Mouse (Mus musculus) lung, embryonic 16.5 days (tissue): ENCODE data around the gene Fmo6. TPM values are rescaled to one million over a fixed set of nuclear protein-coding genes. Genes with fewer than 3 reads are reported as not detected.

Source experiments
- ATAC-seq: fragments of 200-750 bp; cut with Nextera tagmentation; 2 replicates; pipeline ENCODE4 v1.8.0; 2017; ENCODE audit warnings: low read depth, mild to moderate bottlenecking, moderate library complexity
- H3K27ac ChIP-seq: fragments of 300-500 bp; sonication (generic); 2 replicates; pipeline ENCODE4 v1.5.1; 2014; ENCODE audit warnings: mild to moderate bottlenecking, control low read depth, low read length
- H3K27me3 ChIP-seq: fragments of 300-500 bp; sonication (generic); 2 replicates; pipeline ENCODE4 v1.6.1; 2014; ENCODE audit warnings: low read depth, low read length, mixed read lengths; ENCODE audit not compliant: control insufficient read depth, insufficient read depth
- H3K36me3 ChIP-seq: fragments of 300-500 bp; sonication (generic); 2 replicates; pipeline ENCODE4 v1.6.1; 2014; ENCODE audit warnings: low read length; ENCODE audit not compliant: control insufficient read depth, insufficient read depth
- H3K4me1 ChIP-seq: fragments of 300-500 bp; sonication (generic); replicated peaks from 2 replicates; pipeline ENCODE4 v1.6.1; 2014; ENCODE audit warnings: low read length, mixed read lengths; ENCODE audit not compliant: control insufficient read depth, insufficient read depth
- H3K4me2 ChIP-seq: fragments of 300-500 bp; sonication (generic); 2 replicates; pipeline ENCODE4 v1.6.1; 2014; ENCODE audit warnings: low read depth, low read length, control low read depth
- H3K4me3 ChIP-seq: fragments of 300-500 bp; sonication (generic); 2 replicates; pipeline ENCODE4 v1.5.1; 2014; ENCODE audit warnings: mild to moderate bottlenecking, low read length, control low read depth
- H3K9ac ChIP-seq: fragments of 300-500 bp; sonication (generic); 2 replicates; pipeline ENCODE4 v1.6.1; 2014; ENCODE audit warnings: low read length, control low read depth
- H3K9me3 ChIP-seq: fragments of 300-500 bp; sonication (generic); 2 replicates; pipeline ENCODE4 v1.6.1; 2016; ENCODE audit warnings: low read length; ENCODE audit not compliant: control insufficient read depth
- WGBS: fragments of 180-500 bp; shearing (Covaris S2); extraction: QIAGEN DNeasy Blood & Tissue Kit; methylation state at CpG from one replicate; pipeline ENCODE4 v1.1.7; 2014; 5-methylcytosine and 5-hydroxymethylcytosine counted together
- polyA plus RNA-seq: library from polyadenylated mRNA; unstranded; fragments of >200 nt; fragmentation: Nextera tagmentation; extraction: Ambion mirVana; gene quantifications from 2 replicates; pipeline ENCODE4 v1.2.1, GENCODE M21; 2015

Gene Fmo6
- polyA plus RNA-seq, 1 experiment from 2014 or later, result not detected

DNA sequence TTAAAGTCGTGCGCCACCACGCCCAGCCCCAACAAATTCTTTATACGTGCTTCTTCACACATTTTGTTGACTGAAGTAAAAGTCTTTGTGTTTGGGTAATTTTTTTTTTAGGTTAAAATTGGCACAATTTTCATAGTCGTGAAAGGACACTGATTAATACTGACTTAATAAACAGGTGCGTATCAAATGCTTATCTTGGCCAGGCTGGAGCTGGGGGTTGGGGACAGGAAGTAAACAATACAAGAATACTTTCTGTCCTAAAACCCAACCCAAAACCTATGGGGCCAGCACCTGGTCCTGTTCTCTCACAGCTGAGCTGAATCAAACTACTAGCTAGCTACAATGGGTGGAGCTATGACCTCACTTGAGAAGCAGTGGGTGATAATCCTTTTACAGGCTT lies 44.3 kb downstream of the Fmo6 start:
- peak overlapping the region; percentile 81 for H3K27ac ChIP-seq
- ATAC-seq, result no peak
- 81% methylated on average over 6 of the region's 6 CpGs for WGBS

GRCm38 (mm10) chr1:162891980-162892451 lies 45.3 kb downstream of the Fmo6 start:
- Histone ChIP-seq H3K4me3 (no peak overlapping the region), H3K27me3 (no peaks in the 10 kb centered on the region), H3K27ac (peak overlapping the region; percentile 81), H3K36me3 (no peaks in the 10 kb centered on the region; the same call in 1 of the 2 replicates), H3K9me3 (no peaks in the 10 kb centered on the region), H3K4me1 (0 out of 2 replicates have a peak, but pooled peaks cover 2% of the 10 kb centered on the region), H3K9ac (no peak overlapping the region), H3K4me2 (no peak overlapping the region)
- peak; percentile 90 for ATAC-seq
- WGBS, result 11% methylated on average over 6 of the region's 6 CpGs

More for the DNA sequence above, 44.3 kb downstream of the Fmo6 start:
- Histone ChIP-seq H3K4me1 (0 out of 2 replicates have a peak, but pooled peaks cover 2% of the 10 kb centered on the region), H3K4me3 (no peak overlapping the region), H3K4me2 (no peak overlapping the region), H3K9me3 (no peaks in the 10 kb centered on the region), H3K27me3 (no peaks in the 10 kb centered on the region), H3K36me3 (no peaks in the 10 kb centered on the region), H3K9ac (no peak overlapping the region)

GRCm38 (mm10) chr1:162888646-162889045 lies 48.7 kb downstream of the Fmo6 start:
- H3K4me2 ChIP-seq, result no peak overlapping the region
- no peaks in the 10 kb centered on the region; the same call in 1 of the 2 replicates for H3K36me3 ChIP-seq
- H3K27me3 ChIP-seq, result no peaks in the 10 kb centered on the region
- H3K9ac ChIP-seq, result no peak overlapping the region
- H3K9me3 ChIP-seq, result no peaks in the 10 kb centered on the region
- WGBS, result 76% methylated on average over 12 of the region's 12 CpGs
- 0 out of 2 replicates have a peak, but pooled peaks cover 4% of the 10 kb centered on the region for H3K4me1 ChIP-seq
- H3K27ac ChIP-seq, result no peak overlapping the region
- no peak overlapping the region for H3K4me3 ChIP-seq
- ATAC-seq, result no peak

- no peaks in the 10 kb centered on the region for H3K27me3 ChIP-seq
- H3K9me3 ChIP-seq, result no peaks in the 10 kb centered on the region
- no peaks in the 10 kb centered on the region; the same call in 1 of the 2 replicates for H3K36me3 ChIP-seq
- H3K4me1 ChIP-seq, result 0 out of 2 replicates have a peak, but pooled peaks cover 4% of the 10 kb centered on the region
- H3K4me3 ChIP-seq, result no peak overlapping the region
- no peak overlapping the region for H3K4me2 ChIP-seq
- H3K9ac ChIP-seq, result no peak overlapping the region
- 88% methylated on average over 7 of the region's 7 CpGs for WGBS
- no peak overlapping the region for H3K27ac ChIP-seq
- no peak for ATAC-seq
These were observed 49.7 kb downstream of the Fmo6 start for GRCm38 (mm10) chr1:162887644-162888043.

DNA sequence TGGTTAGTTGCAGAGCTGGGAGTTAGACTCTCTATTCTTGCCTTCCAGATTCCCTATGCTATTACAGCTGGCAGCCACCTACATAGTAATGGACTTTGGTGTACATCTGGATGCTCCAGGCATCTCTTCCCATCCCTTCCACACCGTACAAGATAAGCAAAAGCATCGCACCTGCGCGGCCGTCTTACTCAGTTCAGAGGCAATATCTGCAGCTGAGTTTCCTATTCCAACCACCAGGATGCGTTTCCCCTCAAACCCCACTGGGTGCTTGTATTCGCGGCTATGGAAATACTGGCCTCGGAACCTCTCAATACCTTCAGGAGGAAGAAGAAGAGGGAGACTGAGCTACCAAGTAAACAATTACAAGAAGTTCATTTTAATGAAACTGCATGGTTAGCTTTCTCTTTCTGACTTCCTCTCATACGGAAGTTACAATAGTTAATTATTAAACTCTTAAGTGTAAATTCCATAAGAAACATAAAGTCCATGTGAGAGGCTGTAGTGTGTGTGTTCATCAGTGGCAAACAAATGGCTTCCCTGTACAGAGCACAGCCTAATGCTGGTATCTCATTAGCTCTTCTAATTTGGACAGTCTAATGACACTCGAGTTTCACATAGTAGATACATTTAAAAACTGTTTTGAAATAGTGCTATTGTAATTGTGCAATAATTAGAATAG lies 51.0 kb downstream of the Fmo6 start:
- H3K27me3 ChIP-seq, result no peaks in the 10 kb centered on the region
- 68% methylated on average over 11 of the region's 11 CpGs for WGBS
- 0 out of 2 replicates have a peak, but pooled peaks cover 2% of the 10 kb centered on the region for H3K4me1 ChIP-seq
- no peak overlapping the region for H3K4me3 ChIP-seq
- no peak overlapping the region for H3K9ac ChIP-seq
- H3K36me3 ChIP-seq, result no peaks in the 10 kb centered on the region; the same call in 1 of the 2 replicates
- no peaks in the 10 kb centered on the region for H3K9me3 ChIP-seq
- no peak overlapping the region for H3K4me2 ChIP-seq
- no peak overlapping the region for H3K27ac ChIP-seq
- ATAC-seq, result 0 out of 2 replicates have a peak, but pooled peaks have one; percentile 46

DNA sequence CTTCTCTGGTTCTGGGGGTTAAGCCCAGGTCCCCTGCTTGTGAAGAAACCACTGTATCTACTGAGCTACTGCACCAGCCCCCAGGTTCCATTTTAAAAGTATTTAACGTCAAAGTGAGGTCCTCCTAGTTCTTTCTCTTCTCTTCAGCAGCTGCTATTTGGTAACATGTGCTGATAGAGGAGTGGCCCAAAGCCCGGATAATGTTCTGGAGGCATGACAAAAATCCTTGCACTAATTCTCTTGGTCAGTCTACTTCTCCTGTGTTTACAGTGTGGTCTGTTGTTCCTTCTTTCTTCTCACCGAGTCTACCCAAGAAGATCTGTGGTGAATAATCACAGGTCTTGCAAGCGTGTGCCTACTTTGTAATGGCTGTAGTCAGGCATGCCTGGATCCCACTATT lies 54.6 kb downstream of the Fmo6 start:
- Histone ChIP-seq H3K27ac (no peak overlapping the region), H3K4me3 (no peak overlapping the region), H3K9ac (no peak overlapping the region), H3K36me3 (no peaks in the 10 kb centered on the region; the same call in 1 of the 2 replicates), H3K4me1 (0 out of 2 replicates have a peak, but pooled peaks cover 2% of the 10 kb centered on the region), H3K9me3 (no peaks in the 10 kb centered on the region), H3K4me2 (no peak overlapping the region), H3K27me3 (no peaks in the 10 kb centered on the region)
- 57% methylated on average over 4 of the region's 4 CpGs for WGBS
- ATAC-seq, result no peak

- 0 out of 2 replicates have a peak, but pooled peaks have one; percentile 28 for ATAC-seq
- Histone ChIP-seq H3K9me3 (no peaks in the 10 kb centered on the region), H3K27me3 (no peaks in the 10 kb centered on the region), H3K4me2 (no peak overlapping the region), H3K9ac (no peak overlapping the region), H3K4me3 (no peak overlapping the region), H3K36me3 (no peaks in the 10 kb centered on the region), H3K4me1 (0 out of 2 replicates have a peak, but pooled peaks cover 2% of the 10 kb centered on the region), H3K27ac (no peak overlapping the region; the same call in 1 of the 2 replicates)
- WGBS, result 50% methylated on average over 11 of the region's 11 CpGs
These were observed 57.5 kb downstream of the Fmo6 start for GRCm38 (mm10) chr1:162879595-162880369.

GRCm38 (mm10) chr1:162875091-162875490 lies 62.2 kb downstream of the Fmo6 start:
- Histone ChIP-seq H3K4me3 (no peak overlapping the region), H3K9ac (no peak overlapping the region), H3K9me3 (no peaks in the 10 kb centered on the region), H3K4me2 (no peak overlapping the region), H3K27me3 (no peaks in the 10 kb centered on the region), H3K27ac (no peak overlapping the region), H3K4me1 (peaks cover 9% of the 10 kb centered on the region), H3K36me3 (no peaks in the 10 kb centered on the region)
- WGBS, result 29% methylated on average over 3 of the region's 3 CpGs
- ATAC-seq, result no peak

DNA sequence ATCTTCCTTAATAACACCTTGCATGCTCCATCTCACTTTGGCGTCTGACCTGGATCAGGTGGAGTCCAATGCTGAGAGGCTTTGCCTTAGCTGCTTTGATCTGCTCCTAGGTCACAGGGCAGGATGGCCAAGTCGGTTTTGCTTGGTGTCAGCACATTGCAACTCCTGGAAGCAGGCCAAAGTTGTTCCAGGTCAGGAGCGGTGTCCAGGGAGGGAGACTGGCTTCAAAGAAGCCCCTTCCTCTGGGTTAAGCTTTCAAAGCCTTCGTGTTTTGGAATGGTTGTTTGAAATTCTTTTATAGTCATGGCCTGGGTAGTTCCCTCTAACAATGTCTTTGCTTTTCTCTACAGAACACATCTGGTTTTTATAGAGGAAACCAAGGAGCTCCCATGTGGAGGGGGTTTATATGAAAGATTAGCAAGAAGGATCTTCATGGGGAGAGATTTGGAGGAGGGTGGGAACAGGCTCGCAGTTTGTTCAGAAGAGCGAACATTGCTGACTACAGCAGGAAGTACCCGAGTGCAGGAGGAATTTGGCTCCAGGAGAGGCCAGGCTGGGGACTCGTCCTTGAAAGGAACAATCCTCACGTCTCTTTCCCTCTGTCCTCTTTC lies 65.5 kb downstream of the Fmo6 start:
- Histone ChIP-seq H3K4me1 (peaks cover 9% of the 10 kb centered on the region), H3K9ac (no peak overlapping the region), H3K27me3 (no peaks in the 10 kb centered on the region), H3K27ac (peak overlapping the region; percentile 37), H3K4me2 (no peak overlapping the region), H3K4me3 (no peak overlapping the region), H3K36me3 (no peaks in the 10 kb centered on the region), H3K9me3 (no peaks in the 10 kb centered on the region)
- 18% methylated on average over 9 of the region's 9 CpGs for WGBS
- ATAC-seq, result peak; percentile 62
